Mouse (Mus musculus): Measurements from ENCODE around the gene 4921517D22Rik. TPM values are rescaled to one million over a fixed set of nuclear protein-coding genes. Genes with fewer than 3 reads are reported as not detected.

The 4921517D22Rik gene
- polyA plus RNA-seq, 1 experiment from 2014 or later: not detected

DNA sequence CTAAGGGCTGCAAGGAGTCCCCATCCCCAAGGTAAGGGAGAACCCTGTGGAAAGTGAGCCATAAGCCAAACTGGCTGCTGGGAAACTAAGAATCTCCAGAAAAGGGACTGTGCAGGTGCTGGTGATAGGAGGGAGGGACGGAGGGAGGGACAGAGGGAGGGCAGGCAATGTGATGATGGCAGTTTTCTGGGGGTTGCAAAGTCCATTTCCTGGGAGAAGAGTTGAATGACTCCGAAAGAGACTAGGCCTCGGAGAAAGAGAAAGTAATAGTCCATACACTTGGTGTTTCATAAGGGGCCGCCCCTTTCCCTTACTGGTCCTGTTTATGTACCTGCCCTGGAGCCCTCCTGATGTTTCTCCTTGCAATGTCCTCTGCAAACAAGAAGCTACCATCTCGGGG, 39.4 kb downstream of the 4921517D22Rik start:
- no peak for ATAC-seq (ENCODE audit: low FRiP score)
- H3K27ac ChIP-seq: no peak overlapping the region

DNA sequence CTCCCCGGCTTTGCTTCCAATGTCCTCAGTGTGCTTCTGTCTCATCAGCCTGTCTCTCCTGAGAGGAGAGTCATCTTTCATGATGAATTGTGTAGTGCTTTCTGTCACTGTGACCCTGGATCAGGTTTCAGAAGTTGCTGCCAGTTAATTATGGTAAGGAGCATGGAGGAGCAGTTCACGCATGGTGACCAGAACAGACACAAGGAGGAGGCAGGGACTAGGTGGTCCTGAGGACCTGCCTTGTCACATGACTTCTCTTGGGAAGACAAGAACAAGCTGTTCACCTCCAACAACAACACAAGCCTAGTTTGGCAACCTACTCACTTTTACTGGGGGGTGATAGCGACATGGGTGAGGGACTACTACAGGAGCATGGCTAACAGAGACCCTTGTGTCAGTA, 40.8 kb downstream of the 4921517D22Rik start:
- no peak overlapping the region for H3K4me3 ChIP-seq
- 60% methylated on average over 3 of the region's 3 CpGs for WGBS
- no peak overlapping the region for H3K9ac ChIP-seq
- no peak overlapping the region for H3K4me2 ChIP-seq (replicated peaks)
- peaks cover 62% of the 10 kb centered on the region for H3K4me1 ChIP-seq
- H3K36me3 ChIP-seq: peaks cover 34% of the 10 kb centered on the region
- no peaks in the 10 kb centered on the region; the same call in 1 of the 2 replicates for H3K9me3 ChIP-seq (replicated peaks)
- ATAC-seq (ENCODE audit: low FRiP score): 0 out of 2 replicates have a peak, but pooled peaks have one; percentile 16
- H3K27ac ChIP-seq: peak overlapping the region; percentile 58; the same call in 1 of the 2 replicates
- H3K27me3 ChIP-seq: no peaks in the 10 kb centered on the region

More for the DNA sequence above, 39.4 kb downstream of the 4921517D22Rik start:
- WGBS: 90% methylated on average over 5 of the region's 5 CpGs
- H3K36me3 ChIP-seq: peaks cover 34% of the 10 kb centered on the region
- H3K27me3 ChIP-seq: no peaks in the 10 kb centered on the region
- H3K4me2 ChIP-seq (replicated peaks): no peak overlapping the region
- peaks cover 62% of the 10 kb centered on the region for H3K4me1 ChIP-seq
- no peaks in the 10 kb centered on the region; the same call in 1 of the 2 replicates for H3K9me3 ChIP-seq (replicated peaks)
- no peak overlapping the region for H3K4me3 ChIP-seq
- H3K9ac ChIP-seq: no peak overlapping the region

DNA sequence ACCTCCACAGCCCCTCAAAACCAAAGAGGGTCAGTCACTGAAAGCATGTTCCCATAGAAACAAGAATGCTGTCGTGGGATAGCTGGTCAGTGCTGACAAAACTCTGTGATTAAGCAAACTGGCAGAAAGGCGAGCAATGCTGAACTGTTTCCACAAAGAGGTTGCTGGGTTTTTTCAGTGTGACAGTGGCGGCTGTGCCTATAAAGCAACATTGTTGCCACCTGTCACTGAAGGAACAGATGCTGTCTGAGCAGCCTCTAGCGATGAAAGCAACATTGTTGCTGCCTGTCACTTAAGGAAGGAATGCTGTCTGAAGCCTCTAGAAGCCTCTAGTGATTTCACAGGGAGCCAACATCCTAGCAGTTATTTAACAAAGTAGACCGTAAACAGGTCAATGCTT, 41.3 kb downstream of the 4921517D22Rik start:
- no peaks in the 10 kb centered on the region for H3K27me3 ChIP-seq
- no peaks in the 10 kb centered on the region for H3K9me3 ChIP-seq (replicated peaks)
- no peak overlapping the region for H3K4me3 ChIP-seq
- H3K4me2 ChIP-seq (replicated peaks): no peak overlapping the region
- H3K36me3 ChIP-seq: peaks cover 33% of the 10 kb centered on the region
- peak; percentile 33 for ATAC-seq (ENCODE audit: low FRiP score)
- peak overlapping the region; percentile 58 for H3K27ac ChIP-seq
- 37% methylated on average over 5 of the region's 5 CpGs for WGBS
- no peak overlapping the region for H3K9ac ChIP-seq
- peaks cover 58% of the 10 kb centered on the region for H3K4me1 ChIP-seq

DNA sequence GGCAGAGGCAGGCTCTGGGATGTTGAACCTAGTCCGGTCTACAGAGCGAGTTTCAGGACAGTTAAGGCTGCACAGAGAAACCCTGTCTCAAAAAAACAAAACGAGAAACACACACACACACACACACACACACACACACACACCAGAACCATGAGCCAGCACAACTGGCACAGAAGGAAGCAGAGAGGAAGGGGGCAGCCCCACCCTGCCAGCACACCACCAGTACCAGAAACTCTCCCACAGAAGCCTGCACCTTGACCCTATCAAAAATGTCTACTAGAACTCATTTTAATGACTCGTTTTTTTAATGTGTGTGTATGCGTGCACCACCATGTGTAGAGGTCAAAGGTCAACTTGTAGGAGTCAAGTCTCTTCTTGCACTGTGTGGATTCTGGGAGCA, 44.1 kb downstream of the 4921517D22Rik start:
- no peak for ATAC-seq (ENCODE audit: low FRiP score)
- H3K27ac ChIP-seq: no peak overlapping the region
- no peaks in the 10 kb centered on the region for H3K27me3 ChIP-seq
- 77% methylated on average over 5 of the region's 5 CpGs for WGBS
- H3K4me3 ChIP-seq: no peak overlapping the region
- no peak overlapping the region for H3K9ac ChIP-seq
- no peak overlapping the region for H3K4me2 ChIP-seq (replicated peaks)
- H3K9me3 ChIP-seq (replicated peaks): no peaks in the 10 kb centered on the region
- peaks cover 41% of the 10 kb centered on the region for H3K4me1 ChIP-seq
- H3K36me3 ChIP-seq: peaks cover 53% of the 10 kb centered on the region

DNA sequence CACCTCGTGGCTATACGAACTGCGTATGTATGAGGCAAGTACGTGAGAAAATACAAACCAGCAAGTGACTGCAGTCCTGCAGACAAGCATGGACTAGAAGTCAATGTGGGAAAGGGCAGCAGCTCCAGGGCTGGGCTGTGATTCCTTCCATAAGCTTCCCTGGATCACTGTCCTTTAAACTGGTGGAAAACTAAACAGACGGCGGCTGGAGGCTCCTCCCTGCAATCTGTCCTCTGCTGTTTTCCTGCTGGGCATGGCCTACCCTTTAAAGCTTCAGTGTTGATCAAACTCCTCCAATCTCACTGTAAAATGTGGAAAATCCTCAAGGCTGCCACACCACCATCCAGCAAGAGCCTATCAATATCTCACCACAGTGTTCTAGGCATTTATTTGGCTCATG, 45.3 kb downstream of the 4921517D22Rik start:
- Histone ChIP-seq H3K27me3 (no peaks in the 10 kb centered on the region), H3K36me3 (peaks cover 52% of the 10 kb centered on the region), H3K4me3 (no peak overlapping the region), H3K27ac (no peak overlapping the region), H3K4me2 (replicated peaks) (no peak overlapping the region), H3K9ac (no peak overlapping the region), H3K4me1 (peaks cover 31% of the 10 kb centered on the region), H3K9me3 (replicated peaks) (no peaks in the 10 kb centered on the region)
- 91% methylated on average over 6 of the region's 6 CpGs for WGBS
- ATAC-seq (ENCODE audit: low FRiP score): no peak

DNA sequence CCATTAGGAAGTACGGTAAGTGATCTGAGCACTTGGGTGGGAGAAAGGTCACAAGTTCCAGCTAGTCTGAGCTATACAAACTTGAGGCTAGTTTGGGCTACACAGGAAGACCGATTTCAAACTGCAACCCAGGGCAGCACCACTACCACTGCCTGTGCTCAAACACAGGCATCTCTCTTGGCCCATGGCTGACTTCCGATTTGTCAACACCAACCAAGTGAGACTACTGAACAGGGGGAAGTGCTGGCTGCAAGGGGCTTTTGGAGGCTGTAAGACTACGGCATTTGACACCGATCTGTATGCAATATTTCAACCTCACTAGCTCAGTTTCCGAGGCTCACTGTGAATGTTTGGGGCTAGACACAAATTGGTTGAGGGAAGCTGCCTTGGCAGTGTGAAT, 46.4 kb downstream of the 4921517D22Rik start:
- H3K36me3 ChIP-seq: peaks cover 52% of the 10 kb centered on the region
- ATAC-seq (ENCODE audit: low FRiP score): no peak
- peaks cover 20% of the 10 kb centered on the region for H3K4me1 ChIP-seq

DNA sequence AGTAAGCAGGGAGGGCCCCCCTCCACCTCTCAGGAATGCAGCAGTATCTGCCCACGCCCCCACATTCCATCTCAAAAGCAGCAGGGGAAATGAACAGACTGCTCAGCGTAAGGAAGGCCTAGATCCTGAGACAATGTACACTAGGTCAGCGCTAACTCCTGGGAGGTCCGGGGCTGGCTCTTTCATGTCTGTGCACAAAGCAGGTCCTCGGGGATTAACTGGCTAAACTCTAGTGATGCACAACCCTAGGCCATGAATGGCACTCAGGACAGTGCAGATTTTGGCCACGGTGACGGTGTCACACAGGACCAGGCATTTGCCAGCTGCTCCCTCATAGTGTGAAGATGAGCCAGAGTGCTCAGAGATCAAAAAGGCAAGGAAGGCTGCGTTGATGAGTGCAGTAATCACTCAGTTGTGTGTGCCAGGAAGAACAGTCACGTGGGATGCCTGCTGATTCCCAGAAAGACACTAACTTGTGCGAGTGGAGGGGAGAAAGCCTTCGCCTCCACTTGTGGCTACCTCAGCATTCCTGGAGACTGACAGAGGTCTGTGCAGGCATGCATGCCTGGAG, 47.1 kb downstream of the 4921517D22Rik start:
- no peak for ATAC-seq (ENCODE audit: low FRiP score)
- H3K9me3 ChIP-seq (replicated peaks): no peaks in the 10 kb centered on the region
- H3K4me3 ChIP-seq: no peak overlapping the region
- H3K27ac ChIP-seq: no peak overlapping the region
- peaks cover 58% of the 10 kb centered on the region for H3K36me3 ChIP-seq
- 47% methylated on average over 11 of the region's 11 CpGs for WGBS
- no peak overlapping the region for H3K9ac ChIP-seq
- H3K4me1 ChIP-seq: peaks cover 13% of the 10 kb centered on the region; the same call in 1 of the 2 replicates
- H3K27me3 ChIP-seq: no peaks in the 10 kb centered on the region
- no peak overlapping the region for H3K4me2 ChIP-seq (replicated peaks)

More for the DNA sequence above, 46.4 kb downstream of the 4921517D22Rik start:
- Histone ChIP-seq H3K27ac (no peak overlapping the region), H3K9ac (no peak overlapping the region), H3K27me3 (no peaks in the 10 kb centered on the region), H3K9me3 (replicated peaks) (no peaks in the 10 kb centered on the region), H3K4me3 (no peak overlapping the region), H3K4me2 (replicated peaks) (no peak overlapping the region)
- WGBS: 90% methylated on average over 6 of the region's 6 CpGs

DNA sequence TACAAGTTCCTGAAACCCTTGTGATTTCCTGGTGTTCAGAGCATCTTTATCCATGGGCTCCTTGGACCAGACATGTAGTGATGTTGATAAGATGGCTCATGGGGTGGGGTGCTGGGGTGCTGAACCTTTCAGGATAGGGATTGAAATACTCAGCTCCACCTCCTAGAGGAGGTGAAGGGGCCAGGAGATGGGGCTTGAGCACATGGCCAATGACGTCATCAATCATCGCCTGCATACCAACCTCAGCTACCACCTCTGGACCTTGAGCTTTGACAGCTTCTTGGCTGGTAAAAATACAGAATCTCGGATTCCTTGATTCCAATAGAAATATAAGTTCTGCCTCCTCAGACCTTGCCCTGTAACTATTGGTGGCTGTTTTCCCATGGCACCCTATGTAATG, 48.4 kb downstream of the 4921517D22Rik start:
- no peak overlapping the region for H3K4me3 ChIP-seq
- H3K4me2 ChIP-seq (replicated peaks): no peak overlapping the region
- H3K36me3 ChIP-seq: peaks cover 55% of the 10 kb centered on the region
- no peak overlapping the region for H3K9ac ChIP-seq
- no peak for ATAC-seq (ENCODE audit: low FRiP score)
- no peaks in the 10 kb centered on the region for H3K9me3 ChIP-seq (replicated peaks)
- WGBS: 86% methylated on average over 3 of the region's 3 CpGs
- no peak overlapping the region for H3K27ac ChIP-seq
- 0 out of 2 replicates have a peak, but pooled peaks cover 4% of the 10 kb centered on the region for H3K4me1 ChIP-seq
- no peaks in the 10 kb centered on the region for H3K27me3 ChIP-seq

DNA sequence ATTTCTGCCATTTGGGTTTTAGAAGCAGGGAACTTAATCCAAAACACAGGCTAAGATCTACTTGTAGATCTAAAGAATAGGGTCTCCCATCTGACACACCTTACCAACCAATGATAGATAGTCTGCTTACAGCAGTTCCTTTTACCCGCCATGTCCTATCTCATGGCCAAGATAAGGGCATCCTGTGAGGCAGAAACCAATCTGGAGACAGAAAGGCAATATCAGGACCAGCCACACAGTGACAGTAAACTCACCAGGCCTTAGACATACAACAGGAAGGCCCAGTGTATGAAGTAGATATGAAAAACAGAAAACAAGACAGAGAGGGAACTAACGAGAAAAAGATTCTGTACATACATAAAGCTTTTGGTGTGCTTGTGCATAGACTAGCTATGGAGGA, 51.1 kb downstream of the 4921517D22Rik start:
- Histone ChIP-seq H3K4me3 (no peak overlapping the region), H3K4me2 (replicated peaks) (no peak overlapping the region), H3K9me3 (replicated peaks) (no peaks in the 10 kb centered on the region), H3K36me3 (peaks cover 51% of the 10 kb centered on the region), H3K27ac (no peak overlapping the region), H3K27me3 (no peaks in the 10 kb centered on the region), H3K9ac (no peak overlapping the region), H3K4me1 (0 out of 2 replicates have a peak, but pooled peaks cover 4% of the 10 kb centered on the region)
- ATAC-seq (ENCODE audit: low FRiP score): no peak
- WGBS: 91% methylated on average over 2 of the region's 2 CpGs

DNA sequence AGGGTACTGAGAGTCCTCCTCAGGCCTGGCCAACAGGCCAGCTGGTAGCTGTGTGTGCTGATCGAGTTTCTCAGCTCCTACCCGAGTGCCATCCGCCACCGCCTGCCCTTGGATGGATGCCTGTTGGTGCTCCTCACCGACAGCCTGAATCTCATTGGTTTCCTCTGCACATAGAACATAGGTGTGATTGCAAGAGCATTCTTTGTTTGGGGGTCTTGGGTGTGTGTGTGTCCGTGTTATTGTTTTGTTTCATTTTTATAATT, 53.8 kb downstream of the 4921517D22Rik start:
- Histone ChIP-seq H3K27me3 (no peaks in the 10 kb centered on the region), H3K9me3 (replicated peaks) (no peaks in the 10 kb centered on the region), H3K4me2 (replicated peaks) (no peak overlapping the region), H3K4me1 (no peaks in the 10 kb centered on the region), H3K36me3 (peaks cover 60% of the 10 kb centered on the region), H3K9ac (no peak overlapping the region), H3K4me3 (no peak overlapping the region), H3K27ac (no peak overlapping the region)
- ATAC-seq (ENCODE audit: low FRiP score): no peak
- 92% methylated on average over 6 of the region's 6 CpGs for WGBS

DNA sequence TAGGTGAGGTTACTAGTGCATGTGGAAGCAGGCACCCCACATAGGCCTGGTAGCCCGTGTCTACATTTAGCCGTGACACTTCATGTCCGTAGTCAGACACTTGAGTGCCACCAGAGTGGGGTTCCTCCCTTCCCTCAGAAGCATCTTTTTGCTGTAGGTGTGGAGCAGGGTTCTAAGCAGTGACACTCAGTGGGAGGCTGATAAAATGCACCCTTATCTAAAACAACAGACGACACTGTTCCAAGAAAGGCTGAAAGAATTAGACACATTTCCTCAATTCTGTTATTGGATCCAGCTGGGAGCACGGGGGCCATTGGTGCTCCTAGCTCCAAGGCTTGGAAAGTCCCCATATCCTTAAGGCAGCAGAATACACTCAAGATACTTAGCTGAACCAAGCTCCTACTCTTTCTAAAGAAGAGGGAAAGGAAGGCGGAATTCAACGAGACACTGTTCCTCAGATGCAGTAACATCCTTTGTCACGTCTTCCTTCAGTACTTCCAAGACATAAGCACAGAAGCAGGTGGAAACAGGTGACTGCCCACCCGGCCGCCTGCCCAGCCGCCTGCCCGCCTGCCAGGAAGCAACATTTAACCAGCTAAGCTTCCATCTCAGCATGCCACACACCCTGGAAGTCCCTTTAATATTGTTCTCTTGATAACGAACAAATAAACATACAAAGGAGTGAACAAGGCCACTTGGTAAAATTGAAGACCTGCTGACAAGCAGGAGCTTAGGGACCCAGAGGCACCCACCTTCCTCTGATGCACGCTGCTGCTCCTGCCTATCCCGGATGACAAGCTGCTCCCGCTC, 54.3 kb downstream of the 4921517D22Rik start:
- 92% methylated on average over 16 of the region's 16 CpGs for WGBS
- ATAC-seq (ENCODE audit: low FRiP score): no peak
- Histone ChIP-seq H3K4me1 (no peaks in the 10 kb centered on the region), H3K4me2 (replicated peaks) (no peak overlapping the region), H3K9me3 (replicated peaks) (no peaks in the 10 kb centered on the region), H3K36me3 (peaks cover 61% of the 10 kb centered on the region), H3K9ac (no peak overlapping the region), H3K27ac (no peak overlapping the region), H3K4me3 (no peak overlapping the region), H3K27me3 (no peaks in the 10 kb centered on the region)

DNA sequence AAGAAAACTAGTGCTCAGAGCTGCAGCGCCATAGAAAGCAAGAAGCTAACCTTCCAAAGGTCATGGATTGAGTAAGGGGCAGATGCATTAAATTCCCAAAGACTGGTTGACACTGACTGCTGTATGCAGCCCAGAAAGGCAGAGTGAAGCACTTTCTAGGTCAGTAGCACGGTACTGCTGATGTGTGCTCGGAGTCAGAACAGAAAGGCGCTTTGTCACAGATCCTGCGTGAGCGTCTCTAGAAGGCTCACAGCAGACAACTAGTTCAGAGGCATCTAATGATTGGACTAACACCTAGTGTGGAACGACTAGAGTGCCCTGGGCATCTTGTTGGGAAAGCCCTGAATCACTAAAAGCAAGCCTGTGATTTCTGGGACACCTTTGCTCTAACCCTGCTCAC, 56.1 kb downstream of the 4921517D22Rik start:
- 89% methylated on average over 7 of the region's 7 CpGs for WGBS
- Histone ChIP-seq H3K9me3 (replicated peaks) (no peaks in the 10 kb centered on the region), H3K9ac (no peak overlapping the region), H3K4me3 (no peak overlapping the region), H3K27me3 (no peaks in the 10 kb centered on the region), H3K36me3 (peaks cover 78% of the 10 kb centered on the region), H3K4me1 (no peaks in the 10 kb centered on the region), H3K27ac (no peak overlapping the region), H3K4me2 (replicated peaks) (no peak overlapping the region)
- no peak for ATAC-seq (ENCODE audit: low FRiP score)
